Mouse (Mus musculus) stomach, embryonic 15.5 days (tissue): ENCODE results near the gene Cers1. TPM values are rescaled to one million over a fixed set of nuclear protein-coding genes. Genes with fewer than 3 reads are reported as not detected.

ENCODE experiments used
- ATAC-seq: fragments of 200-750 bp; cut with Nextera tagmentation; 2 replicates; pipeline ENCODE4 v1.8.0; 2017; ENCODE audit warnings: low read depth, moderate number of reproducible peaks, moderate TSS enrichment; ENCODE audit not compliant: insufficient read depth, low FRiP score
- H3K27ac ChIP-seq: fragments of 300-500 bp; sonication (generic); 2 replicates; pipeline ENCODE4 v1.5.1; 2015; ENCODE audit warnings: mild to moderate bottlenecking, inconsistent platforms
- H3K27me3 ChIP-seq: fragments of 300-500 bp; sonication (generic); replicated peaks from 2 replicates; pipeline ENCODE4 v1.6.1; 2015; ENCODE audit warnings: inconsistent platforms
- H3K36me3 ChIP-seq: fragments of 300-500 bp; sonication (generic); 2 replicates; pipeline ENCODE4 v1.6.1; 2015; ENCODE audit warnings: inconsistent platforms
- H3K4me1 ChIP-seq: fragments of 300-500 bp; sonication (generic); 2 replicates; pipeline ENCODE4 v1.6.1; 2015; ENCODE audit warnings: inconsistent platforms
- H3K4me2 ChIP-seq: fragments of 300-500 bp; sonication (generic); 2 replicates; pipeline ENCODE4 v1.6.1; 2015; ENCODE audit warnings: mild to moderate bottlenecking, inconsistent platforms
- H3K4me3 ChIP-seq: fragments of 300-500 bp; sonication (generic); replicated peaks from 2 replicates; pipeline ENCODE4 v1.5.1; 2015; ENCODE audit warnings: inconsistent platforms
- H3K9ac ChIP-seq: fragments of 300-500 bp; sonication (generic); 2 replicates; pipeline ENCODE4 v1.6.1; 2015; ENCODE audit warnings: inconsistent platforms
- H3K9me3 ChIP-seq: fragments of 300-500 bp; sonication (generic); 2 replicates; pipeline ENCODE4 v1.6.1; 2016; ENCODE audit warnings: inconsistent platforms
- WGBS: fragments of 180-500 bp; shearing (Covaris S2); methylation state at CpG from one replicate; pipeline ENCODE4 v1.1.7; 2015; 5-methylcytosine and 5-hydroxymethylcytosine counted together
- polyA plus RNA-seq: library from polyadenylated mRNA; unstranded; fragments of >200 nt; fragmentation: Nextera tagmentation; extraction: Ambion mirVana; gene quantifications from 2 replicates; pipeline ENCODE4 v1.2.1, GENCODE M21; 2015

Gene Cers1
- polyA plus RNA-seq, 1 experiment from 2014 or later, result 4.4 TPM

GRCm38 (mm10) chr8:70342007-70342406 lies 26.4 kb downstream of the Cers1 start:
- H3K36me3 ChIP-seq, result peaks cover 67% of the 10 kb centered on the region

GRCm38 (mm10) chr8:70343076-70343475 lies 27.5 kb downstream of the Cers1 start:
- no peak overlapping the region for H3K4me2 ChIP-seq
- H3K9ac ChIP-seq, result no peak overlapping the region
- H3K27me3 ChIP-seq, result no peaks in the 10 kb centered on the region
- peaks cover 58% of the 10 kb centered on the region for H3K36me3 ChIP-seq
- H3K27ac ChIP-seq, result no peak overlapping the region
- no peak overlapping the region for H3K4me3 ChIP-seq
- no peak for ATAC-seq
- no peaks in the 10 kb centered on the region for H3K9me3 ChIP-seq
- H3K4me1 ChIP-seq, result peaks cover 8% of the 10 kb centered on the region; the same call in 1 of the 2 replicates
- 65% methylated on average over 7 of the region's 7 CpGs for WGBS

More at GRCm38 (mm10) chr8:70342007-70342406, 26.4 kb downstream of the Cers1 start:
- Histone ChIP-seq H3K4me3 (no peak overlapping the region), H3K27me3 (no peaks in the 10 kb centered on the region), H3K27ac (no peak overlapping the region), H3K9me3 (no peaks in the 10 kb centered on the region), H3K9ac (no peak overlapping the region), H3K4me2 (no peak overlapping the region), H3K4me1 (0 out of 2 replicates have a peak, but pooled peaks cover 3% of the 10 kb centered on the region)
- WGBS, result 89% methylated on average over 14 of the region's 14 CpGs
- no peak for ATAC-seq

- peaks cover 53% of the 10 kb centered on the region for H3K36me3 ChIP-seq
- no peak overlapping the region for H3K9ac ChIP-seq
- H3K4me3 ChIP-seq, result no peak overlapping the region
- no peaks in the 10 kb centered on the region for H3K27me3 ChIP-seq
- no peak overlapping the region for H3K4me2 ChIP-seq
- 57% methylated on average over 6 of the region's 6 CpGs for WGBS
- H3K9me3 ChIP-seq, result no peaks in the 10 kb centered on the region
- no peak for ATAC-seq
- no peak overlapping the region for H3K27ac ChIP-seq
- H3K4me1 ChIP-seq, result peaks cover 14% of the 10 kb centered on the region; the same call in 1 of the 2 replicates
Measured at GRCm38 (mm10) chr8:70343696-70344095, 28.1 kb downstream of the Cers1 start.

GRCm38 (mm10) chr8:70344279-70344678 lies 28.7 kb downstream of the Cers1 start:
- ATAC-seq, result no peak
- Histone ChIP-seq H3K4me2 (no peak overlapping the region), H3K27ac (no peak overlapping the region), H3K9ac (no peak overlapping the region), H3K27me3 (no peaks in the 10 kb centered on the region), H3K4me1 (peaks cover 18% of the 10 kb centered on the region; the same call in 1 of the 2 replicates), H3K4me3 (no peak overlapping the region), H3K36me3 (peaks cover 50% of the 10 kb centered on the region), H3K9me3 (no peaks in the 10 kb centered on the region)
- WGBS, result 92% methylated on average over 2 of the region's 2 CpGs

- H3K9me3 ChIP-seq, result no peaks in the 10 kb centered on the region
- H3K9ac ChIP-seq, result no peak overlapping the region
- H3K4me2 ChIP-seq, result no peak overlapping the region
- peaks cover 41% of the 10 kb centered on the region for H3K4me1 ChIP-seq
- 84% methylated on average over 4 of the region's 4 CpGs for WGBS
- ATAC-seq, result no peak
- peaks cover 26% of the 10 kb centered on the region for H3K36me3 ChIP-seq
- H3K27ac ChIP-seq, result no peak overlapping the region
- no peak overlapping the region for H3K4me3 ChIP-seq
- no peaks in the 10 kb centered on the region for H3K27me3 ChIP-seq
Measured at GRCm38 (mm10) chr8:70347443-70347842, 31.9 kb downstream of the Cers1 start.

GRCm38 (mm10) chr8:70347860-70348420 lies 32.4 kb downstream of the Cers1 start:
- Histone ChIP-seq H3K27ac (no peak overlapping the region), H3K9me3 (no peaks in the 10 kb centered on the region), H3K27me3 (no peaks in the 10 kb centered on the region), H3K4me2 (no peak overlapping the region), H3K9ac (no peak overlapping the region), H3K4me3 (no peak overlapping the region), H3K36me3 (peaks cover 21% of the 10 kb centered on the region), H3K4me1 (peaks cover 41% of the 10 kb centered on the region)
- WGBS, result 62% methylated on average over 1 of the region's 1 CpGs
- no peak for ATAC-seq

GRCm38 (mm10) chr8:70351035-70351999 lies 35.7 kb downstream of the Cers1 start:
- Histone ChIP-seq H3K4me1 (peaks cover 46% of the 10 kb centered on the region), H3K9ac (peak overlapping the region; percentile 99), H3K36me3 (0 out of 2 replicates have a peak, but pooled peaks cover 11% of the 10 kb centered on the region), H3K9me3 (no peaks in the 10 kb centered on the region), H3K4me3 (peak overlapping the region; percentile 89), H3K27ac (peak overlapping the region; percentile 63), H3K4me2 (peak overlapping the region; percentile 93), H3K27me3 (no peaks in the 10 kb centered on the region)
- no peak for ATAC-seq
- 30% methylated on average over 15 of the region's 15 CpGs for WGBS

GRCm38 (mm10) chr8:70352000-70352384 lies 36.4 kb downstream of the Cers1 start:
- no peaks in the 10 kb centered on the region for H3K9me3 ChIP-seq
- H3K4me2 ChIP-seq, result peak overlapping the region; percentile 93
- WGBS, result 13% methylated on average over 3 of the region's 3 CpGs

GRCm38 (mm10) chr8:70352657-70353151 lies 37.1 kb downstream of the Cers1 start:
- Histone ChIP-seq H3K4me1 (peaks cover 45% of the 10 kb centered on the region), H3K36me3 (0 out of 2 replicates have a peak, but pooled peaks cover 7% of the 10 kb centered on the region), H3K27ac (peak overlapping the region; percentile 90), H3K9me3 (no peaks in the 10 kb centered on the region), H3K9ac (peak overlapping the region; percentile 99), H3K4me2 (peak overlapping the region; percentile 93), H3K27me3 (no peaks in the 10 kb centered on the region), H3K4me3 (peak overlapping the region; percentile 89)
- WGBS, result under 1% methylated on average over 63 of the region's 64 CpGs
- ATAC-seq, result peak; percentile 34; the same call in 1 of the 2 replicates

More at GRCm38 (mm10) chr8:70352000-70352384, 36.4 kb downstream of the Cers1 start:
- H3K4me1 ChIP-seq, result peaks cover 46% of the 10 kb centered on the region
- peak overlapping the region; percentile 99 for H3K9ac ChIP-seq
- H3K36me3 ChIP-seq, result 0 out of 2 replicates have a peak, but pooled peaks cover 7% of the 10 kb centered on the region
- peak overlapping the region; percentile 89 for H3K4me3 ChIP-seq
- H3K27ac ChIP-seq, result peak overlapping the region; percentile 63
- no peak for ATAC-seq
- no peaks in the 10 kb centered on the region for H3K27me3 ChIP-seq

- no peaks in the 10 kb centered on the region for H3K9me3 ChIP-seq
- H3K27ac ChIP-seq, result peak within 1 kb of the TSS; percentile 90
- H3K4me3 ChIP-seq, result peak within 1 kb of the TSS; percentile 89
- no peaks in the 10 kb centered on the region for H3K27me3 ChIP-seq
- H3K36me3 ChIP-seq, result 0 out of 2 replicates have a peak, but pooled peaks cover 4% of the 10 kb centered on the region
- under 1% methylated on average over 66 of the region's 69 CpGs for WGBS
- H3K9ac ChIP-seq, result peak within 1 kb of the TSS; percentile 99
- peaks cover 39% of the 10 kb centered on the region for H3K4me1 ChIP-seq
- peak within 1 kb of the TSS; percentile 93 for H3K4me2 ChIP-seq
- ATAC-seq, result peak; percentile 89
Measured at GRCm38 (mm10) chr8:70353194-70353817, 37.7 kb downstream of the Cers1 start, which contains the start of gene Upf1. Gene Upf1, minus strand, starts transcription at chr8:70353278.

GRCm38 (mm10) chr8:70354004-70354403 lies 38.4 kb downstream of the Cers1 start:
- Histone ChIP-seq H3K27ac (peak overlapping the region; percentile 89; the same call in 1 of the 2 replicates), H3K4me3 (peak overlapping the region; percentile 89; the same call in 1 of the 2 replicates), H3K4me2 (peak overlapping the region; percentile 76), H3K4me1 (peaks cover 32% of the 10 kb centered on the region), H3K36me3 (0 out of 2 replicates have a peak, but pooled peaks cover 4% of the 10 kb centered on the region), H3K9me3 (no peaks in the 10 kb centered on the region), H3K27me3 (no peaks in the 10 kb centered on the region), H3K9ac (0 out of 2 replicates have a peak overlapping the region, but pooled peaks have one; percentile 37)
- 48% methylated on average over 4 of the region's 4 CpGs for WGBS
- ATAC-seq, result no peak
